Mouse (Mus musculus): ENCODE data around the gene Fam186a. TPM values are rescaled to one million over a fixed set of nuclear protein-coding genes. Genes with fewer than 3 reads are reported as not detected.
A peak's percentile ranks its signal among the peaks of the same experiment; 100 is the strongest.
"Not testable (repeated sequence)": the region's sequence is repeated elsewhere in the genome, so short reads cannot be mapped to it uniquely, and the experiment has no call there.

The Fam186a gene
- total RNA-seq (2021): under 1 TPM in 1 of 2 experiments, not detected in 1; 0.08 TPM
- long read RNA-seq, experiment 1: 0 reads
- long read RNA-seq, experiment 2: 0 reads

GRCm38 (mm10) chr15:99966961-99967360 is at the start of gene Fam186a:
Gene Fam186a, minus strand, starts transcription at chr15:99967061.
- TF ChIP-seq CTCF (conservative IDR thresholded peaks at IDR 0.05): no peak
- Histone ChIP-seq H3K27ac (no peak within 1 kb of the TSS), H3K4me3 (no peak within 1 kb of the TSS)
- no peak for DNase-seq (ENCODE audit: low spot score in 2 of 2)

- H3K4me3 ChIP-seq: no peak overlapping the region
- H3K27ac ChIP-seq: no peak overlapping the region
- no peak for DNase-seq (ENCODE audit: low spot score in 2 of 2)
- TF ChIP-seq CTCF (conservative IDR thresholded peaks at IDR 0.05): no peak
These were observed 39.3 kb upstream of the Fam186a start for GRCm38 (mm10) chr15:100006180-100006579.

- Histone ChIP-seq H3K27ac (no peak overlapping the region), H3K4me3 (no peak overlapping the region)
- TF ChIP-seq CTCF (conservative IDR thresholded peaks at IDR 0.05): no peak
- DNase-seq (ENCODE audit: low spot score in 2 of 2): no peak
These were observed 37.9 kb upstream of the Fam186a start for GRCm38 (mm10) chr15:100004677-100005273.

- H3K27ac ChIP-seq: no peak overlapping the region
- TF ChIP-seq CTCF (conservative IDR thresholded peaks at IDR 0.05): no peak
- no peak overlapping the region for H3K4me3 ChIP-seq
- no peak for DNase-seq (ENCODE audit: low spot score in 2 of 2)
These were observed 32.5 kb upstream of the Fam186a start for GRCm38 (mm10) chr15:99999390-99999789.

GRCm38 (mm10) chr15:99997114-99997804 is 30.4 kb upstream of the Fam186a start:
- H3K27ac ChIP-seq: no peak overlapping the region
- DNase-seq (ENCODE audit: low spot score in 2 of 2): no peak
- no peak overlapping the region for H3K4me3 ChIP-seq
- TF ChIP-seq CTCF (conservative IDR thresholded peaks at IDR 0.05): peak; percentile 38

- Histone ChIP-seq H3K4me3 (no peak overlapping the region), H3K27ac (no peak overlapping the region)
- no peak for TF ChIP-seq CTCF (conservative IDR thresholded peaks at IDR 0.05)
- DNase-seq (ENCODE audit: low spot score in 2 of 2): no peak
These were observed 26.2 kb upstream of the Fam186a start for GRCm38 (mm10) chr15:99993100-99993499.

GRCm38 (mm10) chr15:99979715-99980114 is 12.9 kb upstream of the Fam186a start:
- Histone ChIP-seq H3K27ac (no peak overlapping the region), H3K4me3 (no peak overlapping the region)
- DNase-seq (ENCODE audit: low spot score in 2 of 2): no peak
- no peak for TF ChIP-seq CTCF (conservative IDR thresholded peaks at IDR 0.05)

- Histone ChIP-seq H3K27ac (no peak overlapping the region), H3K4me3 (no peak overlapping the region)
- DNase-seq (ENCODE audit: low spot score in 2 of 2): no peak
- no peak for TF ChIP-seq CTCF (conservative IDR thresholded peaks at IDR 0.05)
These were observed 12.4 kb upstream of the Fam186a start for GRCm38 (mm10) chr15:99979266-99979665.

- not testable (repeated sequence) for DNase-seq (ENCODE audit: low spot score in 2 of 2); H3K4me3 ChIP-seq; H3K27ac ChIP-seq
These were observed 9.3 kb upstream of the Fam186a start for GRCm38 (mm10) chr15:99976121-99976520.

- no peak overlapping the region; the same call in 1 of the 2 replicates for H3K4me3 ChIP-seq
- TF ChIP-seq CTCF (conservative IDR thresholded peaks at IDR 0.05): no peak
- DNase-seq (ENCODE audit: low spot score in 2 of 2): no peak
- H3K27ac ChIP-seq: no peak overlapping the region
These were observed 7.8 kb upstream of the Fam186a start for GRCm38 (mm10) chr15:99974476-99975220.

- Histone ChIP-seq H3K4me3 (peak overlapping the region; percentile 79), H3K27ac (peak overlapping the region; percentile 97)
- DNase-seq (ENCODE audit: low spot score in 2 of 2): no peak
- TF ChIP-seq CTCF (conservative IDR thresholded peaks at IDR 0.05): peak; percentile 18; the same call in 1 of the 2 replicates
These were observed 6.4 kb upstream of the Fam186a start for GRCm38 (mm10) chr15:99972989-99973911.

- TF ChIP-seq CTCF (conservative IDR thresholded peaks at IDR 0.05): no peak
- Histone ChIP-seq H3K4me3 (peak overlapping the region; percentile 79), H3K27ac (peak overlapping the region; percentile 97)
- DNase-seq (ENCODE audit: low spot score in 2 of 2): peak; percentile 94 to 96
These were observed 5.6 kb upstream of the Fam186a start for GRCm38 (mm10) chr15:99972361-99972988.

Data from layer of hippocampus, adult 2 months (tissue).